Mouse (Mus musculus) brain, adult 2 months (tissue): ENCODE results near the gene Rln3.
A peak's percentile ranks its signal among the peaks of the same experiment; 100 is the strongest.

ENCODE experiments used
- DNase-seq: peaks from one replicate; pipeline ENCODE4 v3.0.0; 2011; ENCODE audit warnings: low read depth, low spot score

Rln3 gene

DNA sequence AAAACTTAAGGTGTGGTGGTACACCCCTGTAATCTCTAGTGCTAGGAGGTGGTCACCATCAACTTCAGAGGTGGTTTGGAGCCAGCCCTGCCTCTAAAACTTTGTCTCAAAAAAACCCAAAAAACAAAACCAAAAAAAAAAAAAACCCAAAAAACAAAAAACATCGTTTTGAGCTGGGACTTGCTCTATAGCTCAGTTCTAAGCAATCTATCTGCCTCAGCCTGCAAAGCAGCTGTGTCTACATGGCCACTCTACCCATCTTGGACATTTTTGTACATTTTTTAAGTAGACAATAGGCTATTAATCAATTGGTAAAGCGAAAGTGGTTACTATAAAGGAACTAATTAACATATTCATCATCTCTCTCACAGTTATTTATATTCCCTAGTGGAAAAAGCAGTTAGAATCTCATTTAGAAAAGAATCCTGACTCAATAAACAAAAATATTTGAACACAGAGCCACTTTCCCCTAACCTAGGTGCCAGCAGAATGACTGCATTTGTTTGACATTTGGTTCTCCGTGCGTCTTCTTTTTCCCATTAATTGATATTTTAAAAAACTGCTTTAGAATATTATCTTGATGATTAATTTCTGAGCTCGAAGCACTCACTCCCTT, 20.8 kb upstream of the Rln3 start:
- no peak for DNase-seq

DNA sequence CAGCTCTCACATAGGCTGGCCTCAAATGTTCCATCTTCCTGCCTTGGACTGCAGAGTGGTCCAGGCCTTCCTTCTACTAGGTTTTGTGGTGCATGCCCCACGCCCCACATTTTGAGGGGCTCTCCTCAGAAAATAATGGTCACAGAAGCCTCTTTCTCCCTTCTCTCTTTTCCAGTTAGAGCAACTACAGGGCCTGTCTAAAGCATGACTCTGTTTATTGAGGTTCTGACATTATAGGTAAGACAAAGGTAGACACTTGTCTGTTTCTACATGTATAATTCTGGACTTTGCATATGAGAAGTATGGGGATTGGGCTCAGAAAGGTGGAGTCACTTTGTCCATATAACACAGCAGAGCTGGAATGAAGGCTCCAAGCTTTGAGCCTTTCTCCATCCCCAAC, 20.2 kb upstream of the Rln3 start, which contains the start of gene Gm10643:
Gm10643 (minus strand) TSS at position 101 of the 400 bp plus-strand sequence.
- no peak for DNase-seq

- DNase-seq, result no peak
These were observed 19.2 kb upstream of the Rln3 start for GRCm38 (mm10) chr8:84063861-84064610.

DNA sequence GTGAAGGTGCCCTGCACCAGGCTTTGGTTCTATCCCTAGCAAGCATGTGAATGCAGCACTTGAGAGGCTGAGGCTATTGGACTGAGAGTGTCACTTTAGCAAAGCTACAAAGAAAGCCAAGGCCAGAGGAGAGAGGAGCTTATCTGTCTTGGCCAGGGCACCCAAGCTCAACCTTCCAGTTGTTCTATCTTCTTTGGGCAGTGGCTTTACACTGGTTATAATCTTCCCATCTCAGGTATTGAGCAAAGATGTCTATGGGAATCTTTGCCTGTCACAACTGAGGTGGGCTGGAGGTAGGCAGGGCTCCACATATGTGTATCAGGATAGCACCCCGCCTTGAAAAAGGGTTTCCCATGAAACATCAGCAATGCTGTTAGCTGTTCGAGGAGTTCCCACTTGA, 15.4 kb upstream of the Rln3 start:
- no peak for DNase-seq

DNA sequence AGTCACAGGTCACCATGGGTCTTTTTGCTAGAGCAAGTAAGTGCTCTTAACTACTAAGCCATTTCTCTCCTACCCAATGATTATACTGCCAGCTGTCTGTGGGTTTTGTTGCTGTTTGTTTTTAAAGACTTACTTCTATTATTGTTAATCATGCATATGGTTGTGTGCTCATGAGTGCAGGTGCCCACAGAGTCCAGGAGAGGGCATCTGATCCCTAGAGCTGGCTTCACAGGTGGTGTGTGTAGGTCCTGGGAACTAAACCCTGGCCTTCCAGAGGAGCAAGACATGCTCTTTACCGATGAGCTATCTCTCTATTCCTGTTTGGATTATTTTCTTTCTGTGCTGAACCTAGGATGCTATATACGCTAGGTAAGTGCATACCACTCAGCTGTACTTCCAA, 14.4 kb upstream of the Rln3 start:
- DNase-seq, result no peak

GRCm38 (mm10) chr8:84057827-84058226, 13.0 kb upstream of the Rln3 start:
- no peak for DNase-seq

DNA sequence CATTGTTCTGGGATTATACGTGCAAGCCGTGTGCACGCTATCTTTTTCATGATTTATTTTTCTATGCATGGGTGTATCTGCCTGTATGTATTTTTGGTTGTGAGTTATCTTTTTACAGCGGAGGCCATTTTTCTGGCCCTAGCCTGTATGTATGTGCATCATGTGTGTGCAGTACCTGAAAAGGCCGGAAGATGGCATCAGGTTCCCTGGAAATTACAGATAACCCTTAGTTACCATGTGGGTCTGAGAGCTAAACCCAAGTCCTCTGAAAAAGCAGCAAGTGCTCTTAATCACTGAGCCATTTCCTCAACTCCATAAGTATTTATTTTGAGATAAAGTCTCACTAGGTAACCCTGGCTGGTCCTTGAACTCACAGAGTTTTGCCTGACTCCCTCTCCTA, 8.4 kb upstream of the Rln3 start:
- no peak for DNase-seq

DNA sequence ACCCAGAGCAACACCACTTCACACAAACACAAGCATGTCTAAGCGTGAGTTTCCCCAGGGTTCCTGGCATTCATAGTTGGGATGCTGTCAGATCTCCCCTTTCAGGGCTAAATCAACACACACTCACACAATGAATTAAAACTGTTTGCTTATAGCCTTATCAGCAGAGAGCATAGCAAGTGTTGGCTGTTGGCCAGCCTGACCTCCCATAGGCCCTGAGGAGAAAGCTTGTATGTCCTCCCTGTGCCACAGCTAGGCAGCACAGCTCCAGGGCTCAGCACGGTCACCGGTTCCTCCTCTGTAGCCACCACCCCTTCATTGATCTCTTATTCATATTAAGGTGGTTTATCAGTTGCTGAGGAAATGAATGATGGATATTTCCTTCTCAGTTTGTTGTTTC, 7.9 kb upstream of the Rln3 start:
- DNase-seq, result no peak

DNA sequence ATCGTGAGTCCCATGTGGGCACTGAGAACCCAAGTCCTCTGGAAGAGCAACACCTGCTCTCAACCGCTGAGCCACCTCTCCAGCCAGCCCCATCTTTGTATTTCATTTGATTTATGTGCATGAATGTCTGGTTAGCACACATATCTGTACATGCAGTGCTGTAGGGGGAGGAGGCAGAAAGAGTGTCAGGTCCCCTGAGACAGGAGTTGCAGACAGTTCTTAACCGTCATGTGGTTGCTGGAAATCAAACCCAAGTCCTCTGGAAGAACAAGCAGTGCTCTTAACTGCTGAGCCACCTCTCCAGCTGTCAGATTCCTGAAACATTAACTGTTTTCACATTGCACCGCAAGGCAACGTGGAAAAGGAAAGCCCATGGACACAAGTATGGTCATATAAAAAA, 3.4 kb upstream of the Rln3 start:
- no peak for DNase-seq

DNA sequence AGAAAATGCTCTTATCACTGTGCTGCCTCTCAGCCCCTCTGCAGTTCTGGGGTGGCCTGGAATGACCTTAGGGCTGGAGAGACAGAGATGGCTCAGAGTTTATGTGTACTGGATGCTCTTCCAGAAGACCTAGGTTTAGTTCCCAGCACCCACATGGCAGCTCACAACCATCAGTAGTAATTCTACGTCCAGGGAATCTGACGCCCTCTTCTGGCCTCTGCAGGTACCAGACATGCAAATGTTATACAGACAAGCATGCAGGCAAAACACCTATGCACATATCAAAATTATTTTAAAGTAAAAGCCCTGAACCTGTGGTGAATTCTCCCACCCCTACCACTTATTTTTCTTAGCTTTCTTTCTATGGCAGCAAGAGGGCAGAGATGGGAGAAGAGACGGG, 1.7 kb upstream of the Rln3 start:
- DNase-seq, result no peak

- no peak for DNase-seq
These were observed 697 bp downstream of the Rln3 start for GRCm38 (mm10) chr8:84044103-84044502.

DNA sequence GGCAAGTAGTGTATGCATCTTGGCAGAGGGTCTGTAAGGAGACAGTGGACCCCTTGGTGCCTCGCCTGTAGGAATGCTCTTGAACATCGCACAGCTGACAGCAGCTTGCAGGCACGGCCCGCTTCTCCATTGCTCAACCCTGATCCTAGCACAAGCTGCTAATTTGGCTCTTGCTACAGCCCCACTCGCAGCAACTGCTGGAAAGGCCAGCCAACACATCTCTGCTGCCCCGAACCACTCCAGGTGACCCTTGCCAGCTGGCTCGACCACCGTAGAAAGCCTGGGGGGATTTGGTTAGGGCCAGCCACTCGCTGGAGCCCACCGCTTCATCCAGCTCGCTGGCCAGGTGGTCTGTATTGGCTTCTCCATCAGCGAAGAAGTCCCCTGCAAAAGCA, 1.9 kb downstream of the Rln3 start:
- DNase-seq, result no peak

GRCm38 (mm10) chr8:84042066-84042947, 2.5 kb downstream of the Rln3 start, which contains the start of gene Il27ra:
TSS of gene Il27ra (minus strand) at chr8:84042589.
- DNase-seq, result peak; percentile 49

GRCm38 (mm10) chr8:84039050-84039449, 5.8 kb downstream of the Rln3 start:
- DNase-seq, result peak; percentile 85

- DNase-seq, result no peak
These were observed 6.8 kb downstream of the Rln3 start for GRCm38 (mm10) chr8:84038015-84038414.

- no peak for DNase-seq
These were observed 12.0 kb downstream of the Rln3 start for GRCm38 (mm10) chr8:84032777-84033176.

DNA sequence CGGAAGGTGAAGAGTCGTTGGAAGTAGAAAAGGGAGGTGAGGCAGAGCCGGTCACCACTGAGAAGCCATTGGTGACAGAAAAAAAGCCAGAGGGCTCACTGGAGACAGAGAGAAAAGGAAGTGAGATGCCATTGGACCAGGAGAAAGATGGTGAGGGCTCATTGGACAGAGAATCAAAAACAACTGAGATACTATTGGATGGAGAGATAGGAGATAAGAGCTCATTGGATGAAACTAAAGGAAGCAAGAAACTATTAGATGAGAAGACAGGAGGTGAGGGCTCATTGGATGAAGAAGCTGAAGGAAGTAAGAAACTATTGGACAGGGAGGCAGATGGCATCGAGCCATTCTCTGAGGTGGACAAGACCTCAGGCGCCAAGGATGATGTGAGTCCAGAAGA, 15.5 kb downstream of the Rln3 start:
- peak; percentile 6 for DNase-seq

DNA sequence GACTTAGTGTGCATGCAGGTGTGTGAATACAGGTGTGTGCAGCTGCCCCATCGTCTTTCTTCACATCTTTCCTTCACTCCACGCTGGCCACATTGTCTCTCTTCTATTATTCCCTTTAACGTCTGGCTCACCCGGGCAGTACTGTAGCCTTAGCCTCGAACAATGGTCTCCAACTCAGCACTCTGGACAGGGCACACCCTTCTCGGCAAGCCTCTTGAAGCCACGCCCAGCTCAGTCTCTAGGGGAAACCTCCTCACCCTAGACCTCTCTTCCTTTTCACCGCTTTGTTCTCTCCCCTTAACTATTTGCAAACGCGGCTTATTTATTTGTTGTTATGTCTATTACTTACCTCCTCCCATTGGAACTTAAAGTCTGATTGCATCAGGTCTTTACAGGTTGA, 17.4 kb downstream of the Rln3 start:
- DNase-seq, result no peak

- peak; percentile 34 for DNase-seq
These were observed 18.9 kb downstream of the Rln3 start for GRCm38 (mm10) chr8:84025863-84026262.

GRCm38 (mm10) chr8:84024171-84024570, 20.6 kb downstream of the Rln3 start:
- peak; percentile 35 for DNase-seq

GRCm38 (mm10) chr8:84023631-84024030, 21.2 kb downstream of the Rln3 start:
- no peak for DNase-seq

GRCm38 (mm10) chr8:84023085-84023484, 21.7 kb downstream of the Rln3 start:
- no peak for DNase-seq
